Mouse (Mus musculus) forelimb bud, embryonic 11.5 days (tissue): ENCODE measurements around the gene Abcg4.
"Not testable (repeated sequence)": the region's sequence is repeated elsewhere in the genome, so short reads cannot be mapped to it uniquely, and the experiment has no call there.

Experiments
- DNase-seq: peaks from one replicate; pipeline ENCODE4 v3.0.0-alpha.2; 2012; ENCODE audit warnings: low read depth, low spot score

The Abcg4 gene

DNA sequence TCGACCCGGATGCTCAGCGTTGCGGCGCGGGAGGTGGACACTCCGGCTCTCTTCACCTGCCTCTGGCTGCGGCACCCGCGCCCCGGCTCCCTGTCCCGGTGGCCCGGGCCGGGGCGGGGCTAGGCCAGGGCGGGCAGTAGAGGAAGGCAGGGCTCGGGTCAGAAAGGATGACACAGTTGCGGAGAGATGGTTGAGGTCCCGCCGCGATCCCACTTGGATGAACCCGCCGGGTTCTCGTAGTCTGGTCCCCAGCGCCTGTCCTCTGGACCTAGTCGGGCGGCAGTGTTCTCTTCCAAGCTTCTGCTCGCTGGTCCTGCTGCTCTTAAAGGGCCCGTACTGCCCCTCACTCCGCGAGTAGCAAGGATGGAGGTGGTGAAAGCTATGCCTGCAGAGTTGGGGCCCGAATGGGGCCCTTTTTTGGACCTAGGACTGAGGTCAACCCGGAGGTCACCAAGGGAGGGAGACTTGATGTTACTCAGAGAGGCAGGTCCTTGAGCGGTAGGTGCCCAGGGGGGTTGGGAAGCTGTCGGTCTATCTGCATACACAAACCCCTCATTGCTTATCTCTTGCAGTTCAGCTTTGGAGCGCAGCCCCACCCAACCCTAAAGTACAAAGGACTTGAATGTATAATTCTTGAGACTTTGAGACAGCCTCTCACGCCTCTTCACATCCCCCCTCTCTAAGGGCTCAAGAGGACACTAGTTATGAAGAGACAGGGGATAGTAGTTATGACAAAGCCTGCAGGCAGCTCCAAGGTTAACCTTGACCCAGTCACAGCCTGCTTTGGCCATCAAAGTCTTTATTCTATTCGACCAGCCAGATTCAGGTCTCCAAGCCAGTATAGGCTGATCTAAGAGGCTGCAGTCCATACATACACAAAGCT is at the start of gene Abcg4:
Gene Abcg4 (minus strand): TSS at position 540 of the 883 bp plus-strand sequence.
- DNase-seq = no peak

DNA sequence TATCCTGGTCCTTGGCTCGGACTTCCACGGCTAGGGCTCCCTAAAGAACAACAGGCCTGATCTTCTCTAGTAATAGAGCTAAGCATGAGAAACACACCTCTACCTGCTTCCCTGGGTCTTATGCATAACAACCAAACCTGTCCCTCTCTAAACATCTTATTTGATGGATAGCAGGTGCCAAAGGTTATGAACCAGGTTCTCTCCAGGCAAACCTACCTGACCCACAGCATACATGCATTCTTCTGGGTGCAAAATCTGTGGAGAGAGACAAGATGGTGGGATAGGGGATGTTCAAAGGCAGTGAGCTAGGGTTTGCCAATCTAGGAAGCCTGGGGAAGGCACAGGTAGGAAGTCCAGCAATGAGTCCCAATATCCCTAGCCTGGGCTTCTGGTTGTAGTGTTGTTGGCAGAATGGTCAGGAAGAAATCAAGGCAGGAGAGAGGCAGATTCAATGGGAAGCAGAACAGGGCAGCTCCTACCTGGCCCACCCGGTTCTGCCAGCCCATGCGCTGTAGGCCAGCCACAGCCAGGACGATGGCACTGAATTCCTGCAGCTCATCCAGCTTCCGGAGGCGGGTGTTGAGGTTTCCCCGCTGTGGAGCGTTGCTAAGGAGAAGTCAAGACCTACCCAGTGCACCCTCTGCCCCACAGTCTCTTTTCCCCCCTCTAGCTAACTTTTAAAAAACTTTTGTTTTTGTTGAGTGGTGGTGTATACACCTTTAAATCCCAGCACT is 49.2 kb upstream of the Abcg4 start:
- DNase-seq = no peak

DNA sequence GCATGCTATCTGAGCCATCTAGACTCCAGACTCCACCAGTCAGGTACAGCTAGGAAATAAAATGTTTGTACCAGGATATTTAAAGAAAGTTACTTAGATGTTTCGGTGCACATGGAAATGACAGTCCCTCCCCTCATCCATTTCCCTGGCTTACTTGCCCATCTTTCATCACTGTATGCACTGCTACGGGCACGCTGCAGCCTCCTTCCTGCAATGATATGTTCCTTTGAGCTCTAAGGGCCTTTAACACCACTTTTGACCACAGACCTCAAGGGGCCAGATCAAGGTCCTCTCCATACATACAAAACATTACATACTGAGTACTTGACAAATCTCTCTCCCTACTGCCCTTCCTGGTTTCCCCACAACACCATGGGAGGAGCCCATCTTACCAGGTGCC is 48.5 kb upstream of the Abcg4 start:
- no peak for DNase-seq

DNA sequence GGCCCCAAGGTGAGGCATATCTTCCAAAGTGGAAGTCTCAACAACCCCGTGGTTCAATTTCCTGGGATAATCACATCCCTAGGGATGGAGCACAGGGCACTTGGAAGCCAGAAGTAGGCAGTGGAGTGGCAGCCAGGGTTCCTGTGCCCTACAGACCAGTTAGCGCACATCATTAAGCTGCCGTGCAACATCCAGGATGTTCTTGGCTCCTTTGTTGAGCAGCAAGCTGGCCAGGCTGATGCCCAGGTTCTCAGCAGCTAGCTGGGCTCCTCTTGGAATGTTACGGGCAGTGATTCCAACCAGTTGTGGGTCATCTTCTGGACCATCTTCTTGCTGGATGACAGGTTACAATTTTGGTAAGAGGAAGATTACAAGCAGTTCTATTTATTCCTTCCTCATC is 48.1 kb upstream of the Abcg4 start:
- not testable (repeated sequence) for DNase-seq

DNA sequence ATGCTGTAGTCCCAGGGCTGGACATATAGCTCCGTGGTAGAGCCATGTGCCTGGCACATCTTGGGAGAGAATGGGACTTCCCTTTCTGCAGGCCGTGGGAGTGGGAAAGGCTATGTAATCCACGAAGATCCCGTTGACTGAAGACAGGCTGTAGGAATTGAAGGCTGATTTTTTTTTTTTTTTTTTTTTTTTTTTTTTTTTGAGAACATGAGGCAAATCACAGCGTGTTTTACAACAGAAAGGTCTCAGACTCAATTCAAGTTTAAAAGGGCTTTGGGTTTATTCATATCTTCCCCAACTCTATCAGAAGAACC is 47.6 kb upstream of the Abcg4 start:
- DNase-seq = no peak

DNA sequence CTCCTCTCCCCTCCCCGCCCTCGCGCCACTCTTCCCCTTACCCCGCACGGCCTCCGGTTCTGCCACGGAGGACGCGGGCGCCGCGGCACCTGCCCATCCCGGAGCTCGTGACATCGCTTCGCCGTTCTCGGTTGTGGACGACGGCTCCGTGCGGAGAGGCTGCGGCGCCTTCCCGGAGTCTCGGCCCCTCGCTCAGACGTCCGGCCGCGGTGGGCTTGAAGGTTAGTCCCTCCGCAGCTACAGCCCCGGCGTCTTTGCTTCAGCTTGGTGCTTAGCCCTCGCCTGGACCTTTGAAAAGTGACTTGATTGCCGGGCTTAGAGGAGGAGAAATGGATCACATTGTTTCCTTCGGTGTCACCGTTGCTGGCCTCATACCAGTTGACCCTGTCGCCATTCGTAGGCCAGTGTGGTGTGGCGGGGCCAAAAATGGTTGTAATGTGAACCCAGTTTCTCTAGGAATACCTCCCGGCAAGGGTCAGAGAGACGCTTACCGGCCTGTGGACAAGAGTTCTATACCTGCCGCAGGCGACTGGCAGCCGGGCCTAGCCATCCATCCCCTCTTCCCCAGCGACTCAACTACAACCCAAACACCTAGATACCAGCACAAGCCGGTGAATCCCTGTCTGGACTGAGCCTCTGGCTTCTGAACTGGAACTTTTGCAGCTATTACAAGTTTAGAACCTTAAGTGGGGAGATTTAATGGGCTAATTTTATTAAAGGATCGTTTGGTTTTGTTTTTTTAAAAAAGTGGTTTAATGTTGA is 47.1 kb upstream of the Abcg4 start:
- DNase-seq = no peak

DNA sequence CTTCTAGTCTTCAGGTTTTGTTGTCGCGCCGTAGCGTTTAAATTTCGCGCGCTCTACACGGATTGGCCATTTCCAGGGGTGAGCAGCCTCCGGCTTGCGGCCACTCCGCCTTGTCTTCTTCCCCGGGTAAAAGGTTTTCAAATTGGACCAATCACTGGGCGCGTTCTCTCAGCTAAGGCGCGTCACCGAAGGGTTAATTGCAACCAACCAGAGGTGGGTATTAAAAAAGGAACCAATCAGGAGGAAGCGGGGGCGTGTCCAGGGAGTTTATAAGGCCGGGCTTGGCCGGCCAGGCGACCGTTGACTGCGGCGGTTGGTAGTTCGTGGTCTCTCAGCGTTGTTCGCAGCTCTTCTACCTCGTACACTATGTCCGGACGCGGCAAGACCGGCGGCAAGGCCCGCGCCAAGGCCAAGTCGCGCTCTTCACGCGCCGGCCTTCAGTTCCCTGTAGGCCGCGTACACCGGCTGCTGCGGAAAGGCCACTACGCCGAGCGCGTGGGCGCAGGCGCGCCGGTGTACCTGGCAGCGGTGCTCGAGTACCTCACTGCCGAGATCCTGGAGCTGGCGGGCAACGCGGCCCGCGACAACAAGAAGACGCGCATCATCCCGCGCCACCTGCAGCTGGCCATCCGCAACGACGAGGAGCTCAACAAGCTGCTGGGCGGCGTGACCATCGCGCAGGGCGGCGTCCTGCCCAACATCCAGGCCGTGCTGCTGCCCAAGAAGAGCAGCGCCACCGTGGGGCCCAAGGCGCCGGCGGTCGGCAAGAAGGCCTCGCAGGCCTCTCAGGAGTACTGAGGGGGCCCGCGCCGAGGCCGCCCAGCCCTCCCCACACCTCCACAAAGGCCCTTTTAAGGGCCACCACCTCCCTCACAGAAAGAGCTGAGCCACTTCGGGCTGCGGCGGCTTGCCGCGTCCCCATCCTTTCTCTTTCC is 46.2 kb upstream of the Abcg4 start, which contains the start of gene H2afx:
Gene H2afx (plus strand): TSS at position 299 of the 935 bp plus-strand sequence.
- DNase-seq = peak; percentile 100

DNA sequence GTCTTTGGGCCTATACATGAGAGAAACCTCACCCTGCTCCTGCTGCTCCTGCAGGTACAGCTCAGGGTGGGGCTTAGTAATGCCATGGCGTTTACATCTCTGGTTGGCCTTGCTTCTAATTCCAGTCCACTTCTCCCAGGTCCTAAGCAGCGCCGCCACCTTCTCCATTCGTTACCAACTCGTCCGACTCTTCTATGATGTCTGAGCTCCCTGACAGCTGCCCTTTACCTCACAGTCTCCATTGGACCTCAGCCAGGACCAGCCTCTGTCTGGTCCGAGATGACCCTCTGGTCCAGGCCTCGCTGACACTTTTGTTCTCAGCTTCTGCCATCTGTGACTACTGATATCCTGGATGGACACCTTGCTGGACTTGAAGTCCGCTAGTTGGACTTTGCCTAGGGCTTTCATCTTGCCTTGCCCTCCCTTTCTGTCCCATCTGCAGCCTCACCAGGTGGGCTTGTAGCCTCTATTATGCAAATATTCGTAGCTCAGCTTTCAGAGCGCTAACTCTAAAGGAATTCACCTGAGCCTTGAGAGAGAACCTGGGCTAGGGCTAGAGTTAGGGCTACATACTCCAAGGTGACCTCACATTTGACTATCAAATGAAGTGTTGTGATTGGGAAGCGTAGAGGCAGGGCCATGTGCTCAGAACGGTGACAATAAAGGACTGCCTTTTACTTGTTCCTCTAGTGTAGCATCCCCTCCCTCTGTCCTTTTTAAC is 44.7 kb upstream of the Abcg4 start:
- DNase-seq = no peak

DNA sequence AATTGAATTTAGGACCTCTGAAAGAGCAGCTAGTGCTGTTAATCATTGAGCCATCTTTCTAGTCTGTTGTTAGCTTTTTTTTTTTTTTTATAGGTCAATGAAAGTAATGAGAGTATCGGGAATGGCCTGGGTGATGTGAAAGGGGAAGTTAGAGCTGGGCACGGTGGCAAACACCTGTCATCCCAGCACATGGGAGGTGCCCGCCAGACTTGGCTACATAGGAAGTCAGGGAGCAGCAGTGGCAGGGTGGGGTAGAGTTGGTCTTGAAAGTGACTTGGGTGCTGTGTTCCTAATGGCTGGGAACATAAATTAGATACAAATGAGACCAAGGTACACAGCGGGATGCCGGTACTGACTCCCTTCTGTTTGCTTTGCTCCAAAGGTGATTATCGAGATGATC is 42.3 kb upstream of the Abcg4 start:
- no peak for DNase-seq

DNA sequence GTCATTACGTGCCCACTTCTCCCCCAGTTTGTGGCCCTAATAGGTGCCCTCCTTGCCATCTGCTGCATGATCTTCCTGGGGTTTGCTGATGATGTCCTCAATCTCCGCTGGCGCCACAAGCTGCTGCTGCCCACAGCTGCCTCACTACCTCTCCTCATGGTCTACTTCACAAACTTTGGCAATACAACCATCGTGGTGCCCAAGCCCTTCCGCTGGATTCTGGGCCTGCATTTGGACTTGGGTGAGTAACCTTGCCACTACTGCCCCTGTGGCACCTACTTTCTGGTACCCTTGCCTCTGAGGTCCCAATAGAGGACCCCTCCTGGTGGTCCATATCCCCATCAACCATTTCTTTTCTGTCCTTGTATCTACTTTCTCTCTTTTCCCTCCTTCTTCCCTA is 39.5 kb upstream of the Abcg4 start:
- no peak for DNase-seq

DNA sequence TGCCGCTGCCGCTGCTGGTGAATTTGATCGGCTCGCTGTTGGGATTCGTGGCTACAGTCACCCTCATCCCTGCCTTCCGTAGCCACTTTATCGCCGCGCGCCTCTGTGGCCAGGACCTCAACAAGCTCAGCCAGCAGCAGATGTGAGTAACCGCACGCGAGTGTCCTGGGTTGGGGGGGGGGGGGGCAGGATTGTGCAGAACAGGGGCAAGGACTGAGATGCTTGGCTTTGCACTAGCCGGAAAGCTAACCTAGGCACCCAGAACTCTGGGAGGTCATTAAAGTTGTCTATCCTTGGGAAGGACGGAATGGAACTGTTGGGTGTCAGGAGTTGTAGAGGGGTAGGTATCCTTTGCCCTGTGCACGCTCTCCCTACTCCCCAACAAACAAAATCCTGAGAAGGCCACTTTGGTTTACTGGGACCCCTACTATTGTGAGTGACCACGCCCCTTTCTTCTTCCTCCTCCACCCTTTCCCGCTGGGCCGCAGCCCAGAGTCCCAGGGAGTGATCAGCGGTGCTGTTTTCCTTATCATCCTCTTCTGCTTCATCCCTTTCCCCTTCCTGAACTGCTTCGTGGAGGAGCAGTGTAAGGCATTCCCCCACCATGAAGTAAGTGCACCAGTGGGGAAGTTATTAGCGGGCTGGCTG is 38.8 kb upstream of the Abcg4 start:
- no peak for DNase-seq

DNA sequence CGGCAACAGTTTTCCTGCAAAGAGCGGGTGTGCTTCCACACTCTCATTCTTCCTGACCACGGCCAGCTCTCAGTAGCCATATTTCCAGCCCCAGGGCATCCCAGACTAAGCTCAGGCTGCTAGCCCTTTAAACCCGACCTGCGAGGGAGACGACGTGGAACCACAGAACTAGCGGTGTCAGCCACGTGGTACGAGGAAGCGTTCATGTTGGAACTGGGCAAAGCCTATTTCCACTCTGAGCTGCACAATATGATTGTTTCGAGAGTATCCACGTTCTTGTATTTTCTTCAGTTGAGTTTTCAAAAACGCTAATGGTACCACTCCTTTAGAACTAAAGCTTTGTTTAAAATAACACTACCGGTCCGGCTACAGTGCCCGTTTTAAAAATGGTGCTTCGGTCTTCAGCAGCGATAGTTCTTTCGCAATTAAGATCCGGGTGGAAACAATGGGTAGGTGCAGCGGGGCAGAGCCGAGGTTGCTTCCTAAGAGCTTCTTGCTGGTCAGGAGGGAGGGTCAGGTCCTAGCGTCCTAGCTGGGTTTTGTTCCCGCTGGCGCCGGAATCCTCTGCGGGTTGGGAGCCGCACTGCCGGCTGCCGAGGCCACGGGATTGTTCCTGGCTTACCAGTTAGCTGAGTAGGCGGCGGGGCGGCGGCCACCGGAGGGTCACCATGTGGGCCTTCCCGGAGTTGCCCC is 38.1 kb upstream of the Abcg4 start:
- DNase-seq = peak; percentile 84

DNA sequence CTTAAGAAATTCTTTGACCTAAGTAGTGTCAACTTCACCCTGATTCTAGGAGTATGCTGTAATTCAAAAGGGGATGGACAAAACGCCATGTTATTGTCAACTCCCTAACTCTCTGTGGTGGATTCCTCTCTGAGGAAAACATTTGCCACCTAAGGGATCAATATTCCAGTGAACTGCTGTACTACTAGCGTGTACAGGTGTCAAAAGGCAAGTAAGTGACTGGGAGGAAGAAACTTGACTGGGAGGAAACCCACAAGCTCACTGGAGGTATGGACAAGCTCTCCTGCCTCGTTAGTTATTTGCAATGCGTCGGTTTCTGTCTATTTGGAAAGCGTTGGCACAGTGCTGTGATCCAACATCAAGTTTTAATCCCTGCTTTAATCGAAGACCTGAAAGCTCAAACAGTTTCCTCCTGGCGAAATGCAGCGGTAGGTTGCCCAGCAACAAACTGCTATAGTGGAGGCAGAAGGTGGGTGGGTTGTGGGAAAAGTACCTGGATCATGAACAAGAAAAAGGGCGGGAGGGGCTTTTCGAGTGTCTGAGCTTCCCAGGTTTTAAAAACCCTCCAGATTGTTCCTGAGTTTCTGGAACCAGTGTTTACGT is 37.5 kb upstream of the Abcg4 start, which contains the start of gene Dpagt1:
Gene Dpagt1 (plus strand): TSS at position 252 of the 603 bp plus-strand sequence.
- DNase-seq = peak; percentile 51

DNA sequence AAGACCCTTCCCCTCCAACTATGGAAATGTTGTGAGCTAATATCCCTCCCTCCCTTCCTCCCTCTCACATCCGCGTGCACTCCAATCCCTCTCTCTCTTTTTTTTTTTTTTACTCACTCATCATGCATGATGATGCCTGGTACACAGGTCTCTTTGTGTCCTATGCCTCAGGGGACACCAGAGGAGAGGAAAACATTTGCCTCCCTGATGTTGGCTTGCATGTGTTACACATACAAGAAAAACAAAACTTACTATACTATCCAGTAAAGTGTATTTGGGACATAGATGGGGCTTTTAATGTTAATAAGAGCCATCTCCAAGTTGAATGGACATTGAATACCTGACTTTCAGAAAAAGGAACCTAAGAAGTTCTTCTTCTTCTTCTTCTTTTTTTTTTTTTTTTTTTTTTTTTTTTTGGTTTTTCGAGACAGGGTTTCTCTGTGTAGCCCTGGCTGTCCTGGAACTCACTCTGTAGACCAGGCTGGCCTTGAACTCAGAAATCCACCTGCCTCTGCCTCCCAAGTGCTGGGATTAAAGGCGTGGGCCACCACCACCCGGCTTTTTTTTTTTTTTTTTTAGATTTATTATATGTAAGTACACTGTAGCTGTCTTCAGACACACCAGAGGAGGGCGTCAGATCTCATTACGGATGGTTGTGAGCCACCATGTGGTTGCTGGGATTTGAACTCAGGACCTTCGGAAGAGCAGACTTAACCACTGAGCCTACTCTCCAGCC is 36.8 kb upstream of the Abcg4 start:
- DNase-seq = not testable (repeated sequence)

DNA sequence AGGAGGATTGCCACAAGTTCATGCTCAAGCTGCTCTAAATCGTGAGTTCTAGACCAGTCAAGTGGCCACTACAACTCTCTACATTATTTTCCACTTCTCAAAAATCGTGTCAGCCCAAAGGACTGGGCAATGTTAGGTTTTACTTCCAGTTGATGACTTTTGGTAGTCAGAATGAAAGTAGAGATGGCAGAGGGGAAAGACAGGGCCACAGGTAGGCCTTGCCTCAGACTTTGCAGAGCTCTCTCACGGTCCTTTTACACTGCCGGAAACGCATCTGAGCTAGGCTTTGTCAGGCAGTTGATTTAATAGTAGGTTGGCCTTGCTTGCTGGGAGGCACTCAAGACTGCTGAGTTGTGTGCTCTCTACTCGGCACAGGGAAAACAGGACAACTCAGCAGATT is 35.7 kb upstream of the Abcg4 start:
- no peak for DNase-seq

DNA sequence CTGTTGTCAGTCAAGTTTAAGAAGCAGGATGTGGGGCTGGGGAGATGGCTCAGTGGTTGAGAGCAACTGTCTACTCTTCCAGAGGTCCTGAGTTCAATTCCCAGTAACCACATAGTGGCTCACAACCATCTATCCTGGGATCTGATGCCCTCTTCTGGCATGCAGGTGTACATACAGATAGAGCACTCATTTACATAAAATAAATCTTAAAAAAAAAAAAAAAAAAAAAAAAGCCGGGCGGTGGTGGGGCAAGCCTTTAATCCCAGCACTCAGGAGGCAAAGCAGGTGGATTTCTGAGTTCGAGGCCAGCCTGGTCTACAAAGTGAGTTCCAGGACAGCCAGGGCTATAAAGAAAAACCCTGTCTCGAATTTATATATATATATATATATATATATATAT is 35.2 kb upstream of the Abcg4 start:
- DNase-seq = not testable (repeated sequence)

DNA sequence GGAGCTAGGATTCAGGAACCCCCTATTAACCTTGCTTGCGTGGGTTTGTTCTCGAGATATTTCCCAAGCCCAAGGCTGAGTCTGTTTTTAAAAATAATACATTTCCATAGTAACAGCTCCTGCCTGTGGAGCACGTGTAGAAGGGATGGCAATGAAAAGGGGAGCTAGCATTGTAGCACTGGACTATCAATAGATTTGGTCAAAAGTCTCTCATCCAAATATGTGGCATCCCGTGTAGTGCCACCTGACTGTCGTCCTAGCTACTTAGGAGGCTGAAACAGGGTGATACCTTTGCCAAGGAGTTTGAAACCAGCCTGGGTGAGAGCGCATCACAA is 32.4 kb upstream of the Abcg4 start:
- DNase-seq = no peak
